In the genomic region with DNA sequence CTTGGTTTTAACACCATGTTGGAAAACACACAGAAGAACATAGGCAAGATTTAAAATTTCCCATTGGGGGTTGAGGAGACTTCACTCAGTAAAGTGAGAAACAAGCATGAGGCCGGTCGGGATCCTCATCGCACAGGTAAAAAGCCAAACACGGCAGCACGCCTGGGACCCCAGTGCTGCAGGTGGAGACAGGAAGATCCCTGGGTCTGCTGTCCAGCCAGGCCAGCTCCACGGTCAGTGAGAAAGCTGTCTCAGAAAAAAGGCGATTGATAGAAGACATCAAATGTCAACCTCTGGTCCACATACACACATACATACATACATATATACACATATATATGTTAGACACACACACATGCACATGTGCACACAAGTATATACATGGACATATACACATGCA, we compare ENCODE assay signal across 26 mouse cellular contexts.
"Had no signal": no experiment of that assay in that cellular context is flagged by ENCODE, and none has a peak within 500 bp of the region (broad histone marks: within the 10 kb centered on the region; RNA-seq: fewer than 3 reads in every experiment).

No protein-coding gene starts in this region.

- H3K27ac ChIP-seq: embryonic facial prominence, embryonic 10.5 days; embryonic facial prominence, embryonic 12.5 days; embryonic facial prominence, embryonic 13.5 days; embryonic facial prominence, embryonic 15.5 days; forebrain, embryonic 10.5 days; forebrain, embryonic 12.5 days; forebrain, embryonic 13.5 days; forebrain, embryonic 15.5 days; gastrocnemius, adult 2 months; heart, embryonic 10.5 days had no signal

- H3K9ac ChIP-seq: embryonic facial prominence, embryonic 12.5 days; embryonic facial prominence, embryonic 13.5 days; embryonic facial prominence, embryonic 15.5 days; forebrain, embryonic 12.5 days; forebrain, embryonic 13.5 days; forebrain, embryonic 15.5 days; forebrain, postnatal 0 days had no signal

- DNase-seq: cerebellum, adult 8-10 months; cerebellum, adult 9-10 months; cerebellum, adult 9-11 months; cerebellum, postnatal 10 days; cerebellum, postnatal 14 days; cerebellum, postnatal 25 days; cerebellum, postnatal 36 days; embryo, embryonic 11 days; forebrain, postnatal 0 days; gastrocnemius, adult 2 months; gastrocnemius, postnatal 10 days; gastrocnemius, postnatal 14 days; gastrocnemius, postnatal 25 days; gastrocnemius, postnatal 36 days had no signal

- H3K27me3 ChIP-seq: embryonic facial prominence, embryonic 12.5 days; embryonic facial prominence, embryonic 13.5 days; embryonic facial prominence, embryonic 15.5 days; forebrain, embryonic 12.5 days; forebrain, embryonic 13.5 days; forebrain, embryonic 15.5 days had no signal

- ATAC-seq: forebrain, embryonic 13.5 days; forebrain, embryonic 14.5 days; forebrain, embryonic 15.5 days; forebrain, embryonic 16.5 days; forebrain, postnatal 0 days had no signal

- H3K36me3 ChIP-seq: embryonic facial prominence, embryonic 12.5 days; embryonic facial prominence, embryonic 13.5 days; embryonic facial prominence, embryonic 15.5 days; forebrain, embryonic 12.5 days; forebrain, embryonic 15.5 days had no signal

- H3K4me3 ChIP-seq: embryonic facial prominence, embryonic 10.5 days; embryonic facial prominence, embryonic 12.5 days; embryonic facial prominence, embryonic 13.5 days; embryonic facial prominence, embryonic 15.5 days; erythroblast, embryonic 14.5 days; forebrain, embryonic 10.5 days; forebrain, embryonic 12.5 days; forebrain, embryonic 13.5 days; forebrain, embryonic 15.5 days; gastrocnemius, adult 2 months; heart, embryonic 10.5 days had no signal
